Mouse (Mus musculus): ENCODE measurements around the gene Csrnp1. TPM values are rescaled to one million over a fixed set of nuclear protein-coding genes. Genes with fewer than 3 reads are reported as not detected.

Gene Csrnp1
- polyA plus RNA-seq, 1 experiment from 2014 or later: 1.9 TPM

DNA sequence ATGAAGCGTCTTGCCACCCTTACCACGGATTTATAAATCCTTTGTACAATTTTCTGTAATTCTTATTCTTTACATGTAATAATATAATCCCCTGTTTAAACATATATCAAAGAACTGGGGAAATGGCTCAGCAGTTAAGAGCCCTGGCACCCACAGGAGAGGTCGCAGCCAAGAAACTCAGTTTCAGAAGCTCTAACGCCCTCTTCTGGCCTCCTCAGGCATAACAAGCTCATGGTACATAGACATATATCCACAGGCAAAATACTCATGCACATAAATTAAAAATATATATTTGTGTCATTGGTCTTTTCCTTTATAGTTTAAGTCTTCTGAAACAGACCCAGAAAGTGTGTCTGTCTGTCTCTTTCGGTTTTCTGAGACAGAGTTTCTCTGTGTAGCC, 9.8 kb downstream of the Csrnp1 start:
- H3K4me3 ChIP-seq (ENCODE audit: low read length): no peak overlapping the region
- no peaks in the 10 kb centered on the region for H3K27me3 ChIP-seq (ENCODE audit: control insufficient read depth, insufficient read depth, low read length)
- H3K36me3 ChIP-seq (ENCODE audit: control insufficient read depth, insufficient read depth, low read length): peaks cover 35% of the 10 kb centered on the region
- no peak for ATAC-seq (ENCODE audit: low FRiP score, low TSS enrichment)
- WGBS: 85% methylated on average over 5 of the region's 5 CpGs
- no peak overlapping the region for H3K27ac ChIP-seq (ENCODE audit: low read depth, low read length)
- H3K4me1 ChIP-seq (ENCODE audit: control insufficient read depth, insufficient read depth, low read length): peaks cover 28% of the 10 kb centered on the region
- H3K9me3 ChIP-seq (ENCODE audit: control insufficient read depth, low read length): no peaks in the 10 kb centered on the region
- H3K9ac ChIP-seq (ENCODE audit: low read depth, low read length): no peak overlapping the region
- H3K4me2 ChIP-seq (replicated peaks; ENCODE audit: low read depth, low read length): no peak overlapping the region

DNA sequence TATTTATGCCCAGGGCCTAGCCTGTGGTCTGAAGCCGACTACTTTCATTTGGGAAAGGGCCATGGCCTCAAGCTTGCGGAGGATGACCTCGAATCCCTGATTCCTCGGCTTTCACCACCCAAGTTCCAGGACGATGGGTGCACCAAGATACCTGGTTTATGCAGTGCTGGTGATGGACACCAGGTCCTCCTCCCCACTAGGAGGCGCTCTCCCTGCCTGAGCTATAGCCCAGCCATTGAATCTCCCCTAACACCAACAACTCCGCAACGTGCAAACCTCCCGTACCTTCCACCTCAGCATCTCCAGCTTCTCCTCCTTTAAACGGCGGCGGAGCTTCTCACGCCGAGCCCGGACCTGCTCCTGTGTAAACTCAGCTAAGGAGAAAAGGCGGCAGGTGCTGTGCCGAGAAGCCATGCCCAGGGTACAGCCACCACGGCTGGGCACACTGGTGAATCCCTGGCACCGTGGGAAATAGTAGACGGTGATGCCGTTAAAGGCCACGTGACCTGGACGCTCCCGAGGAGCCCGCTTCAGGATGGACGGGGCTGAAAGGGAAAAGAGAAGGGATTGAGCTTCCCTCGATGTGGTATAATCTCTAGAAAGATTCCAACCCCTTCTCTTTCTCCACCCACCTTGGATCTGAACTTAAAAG, 10.5 kb downstream of the Csrnp1 start:
- H3K4me1 ChIP-seq (ENCODE audit: control insufficient read depth, insufficient read depth, low read length): peaks cover 28% of the 10 kb centered on the region
- no peak overlapping the region for H3K27ac ChIP-seq (ENCODE audit: low read depth, low read length)
- no peak for ATAC-seq (ENCODE audit: low FRiP score, low TSS enrichment)
- no peak overlapping the region for H3K4me3 ChIP-seq (ENCODE audit: low read length)
- H3K27me3 ChIP-seq (ENCODE audit: control insufficient read depth, insufficient read depth, low read length): no peaks in the 10 kb centered on the region
- H3K9ac ChIP-seq (ENCODE audit: low read depth, low read length): no peak overlapping the region
- 92% methylated on average over 27 of the region's 27 CpGs for WGBS
- H3K9me3 ChIP-seq (ENCODE audit: control insufficient read depth, low read length): no peaks in the 10 kb centered on the region
- H3K36me3 ChIP-seq (ENCODE audit: control insufficient read depth, insufficient read depth, low read length): peaks cover 35% of the 10 kb centered on the region
- no peak overlapping the region for H3K4me2 ChIP-seq (replicated peaks; ENCODE audit: low read depth, low read length)

DNA sequence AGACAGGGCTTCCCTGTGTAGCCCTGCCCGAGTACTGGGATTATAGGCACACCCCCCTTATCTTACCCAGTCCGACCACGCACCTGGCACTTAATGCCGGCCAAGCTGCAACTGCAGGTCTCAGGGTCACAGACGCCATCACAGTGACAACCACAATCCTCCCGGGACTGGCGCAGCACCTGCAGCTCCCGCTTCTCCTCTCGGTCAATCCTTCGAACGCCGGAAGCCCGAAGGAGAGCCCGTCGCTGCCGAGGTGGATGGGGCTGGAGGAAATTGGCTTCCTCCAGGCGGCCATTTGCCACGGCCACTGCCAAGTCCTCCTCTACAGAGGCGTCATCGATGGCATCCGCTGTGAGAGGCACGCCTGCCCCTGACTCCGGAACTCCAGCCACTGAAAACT, 11.2 kb downstream of the Csrnp1 start:
- Histone ChIP-seq H3K27me3 (ENCODE audit: control insufficient read depth, insufficient read depth, low read length) (no peaks in the 10 kb centered on the region), H3K9me3 (ENCODE audit: control insufficient read depth, low read length) (no peaks in the 10 kb centered on the region), H3K4me3 (ENCODE audit: low read length) (no peak overlapping the region), H3K36me3 (ENCODE audit: control insufficient read depth, insufficient read depth, low read length) (peaks cover 35% of the 10 kb centered on the region), H3K4me1 (ENCODE audit: control insufficient read depth, insufficient read depth, low read length) (peaks cover 24% of the 10 kb centered on the region), H3K4me2 (replicated peaks; ENCODE audit: low read depth, low read length) (no peak overlapping the region), H3K27ac (ENCODE audit: low read depth, low read length) (no peak overlapping the region), H3K9ac (ENCODE audit: low read depth, low read length) (no peak overlapping the region)
- ATAC-seq (ENCODE audit: low FRiP score, low TSS enrichment): no peak
- 92% methylated on average over 23 of the region's 23 CpGs for WGBS

DNA sequence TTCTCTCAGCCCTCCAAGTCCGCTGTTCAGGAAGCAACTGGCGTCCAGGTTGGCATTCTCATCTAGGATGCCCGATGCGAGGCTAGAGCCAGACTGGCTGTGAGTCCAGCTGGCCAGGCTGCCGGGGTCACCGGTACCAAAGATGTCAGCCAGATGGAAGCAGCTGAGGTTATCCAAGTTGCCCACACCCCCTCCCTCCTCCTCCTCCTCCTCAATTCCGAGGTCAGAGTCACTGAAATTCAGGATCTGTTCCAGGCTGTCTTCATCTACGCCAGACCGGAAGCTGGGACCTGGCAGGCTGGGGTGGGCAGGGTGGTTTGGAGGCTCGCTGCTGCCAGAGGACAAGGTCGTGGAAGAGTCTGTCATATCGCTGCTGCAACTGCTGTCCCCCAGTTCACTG, 11.9 kb downstream of the Csrnp1 start:
- Histone ChIP-seq H3K4me1 (ENCODE audit: control insufficient read depth, insufficient read depth, low read length) (peaks cover 17% of the 10 kb centered on the region), H3K27ac (ENCODE audit: low read depth, low read length) (no peak overlapping the region), H3K9ac (ENCODE audit: low read depth, low read length) (no peak overlapping the region), H3K36me3 (ENCODE audit: control insufficient read depth, insufficient read depth, low read length) (peaks cover 35% of the 10 kb centered on the region), H3K4me3 (ENCODE audit: low read length) (no peak overlapping the region), H3K27me3 (ENCODE audit: control insufficient read depth, insufficient read depth, low read length) (no peaks in the 10 kb centered on the region), H3K9me3 (ENCODE audit: control insufficient read depth, low read length) (no peaks in the 10 kb centered on the region), H3K4me2 (replicated peaks; ENCODE audit: low read depth, low read length) (no peak overlapping the region)
- WGBS: 91% methylated on average over 12 of the region's 12 CpGs
- no peak for ATAC-seq (ENCODE audit: low FRiP score, low TSS enrichment)

DNA sequence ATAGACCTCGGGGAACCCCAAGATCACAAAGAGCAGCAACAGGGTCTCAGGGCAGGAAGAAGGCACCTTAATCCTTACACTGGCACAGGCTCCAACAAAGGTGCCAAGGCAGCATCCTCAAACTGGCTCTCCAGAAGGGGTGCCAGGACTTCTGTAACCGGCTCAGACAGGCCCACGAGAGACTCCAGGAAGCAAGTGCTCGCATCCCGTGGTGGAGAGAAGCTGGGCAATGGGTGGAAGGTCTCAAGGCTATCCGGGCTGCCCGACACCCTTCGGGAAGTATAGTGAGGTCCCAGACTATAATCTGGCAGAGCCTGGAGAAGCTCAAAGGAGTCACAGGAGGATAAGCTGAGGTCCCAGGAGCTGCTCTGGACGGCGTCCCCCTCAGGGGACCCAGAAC, 12.3 kb downstream of the Csrnp1 start:
- peaks cover 13% of the 10 kb centered on the region for H3K4me1 ChIP-seq (ENCODE audit: control insufficient read depth, insufficient read depth, low read length)
- no peak overlapping the region for H3K4me3 ChIP-seq (ENCODE audit: low read length)

DNA sequence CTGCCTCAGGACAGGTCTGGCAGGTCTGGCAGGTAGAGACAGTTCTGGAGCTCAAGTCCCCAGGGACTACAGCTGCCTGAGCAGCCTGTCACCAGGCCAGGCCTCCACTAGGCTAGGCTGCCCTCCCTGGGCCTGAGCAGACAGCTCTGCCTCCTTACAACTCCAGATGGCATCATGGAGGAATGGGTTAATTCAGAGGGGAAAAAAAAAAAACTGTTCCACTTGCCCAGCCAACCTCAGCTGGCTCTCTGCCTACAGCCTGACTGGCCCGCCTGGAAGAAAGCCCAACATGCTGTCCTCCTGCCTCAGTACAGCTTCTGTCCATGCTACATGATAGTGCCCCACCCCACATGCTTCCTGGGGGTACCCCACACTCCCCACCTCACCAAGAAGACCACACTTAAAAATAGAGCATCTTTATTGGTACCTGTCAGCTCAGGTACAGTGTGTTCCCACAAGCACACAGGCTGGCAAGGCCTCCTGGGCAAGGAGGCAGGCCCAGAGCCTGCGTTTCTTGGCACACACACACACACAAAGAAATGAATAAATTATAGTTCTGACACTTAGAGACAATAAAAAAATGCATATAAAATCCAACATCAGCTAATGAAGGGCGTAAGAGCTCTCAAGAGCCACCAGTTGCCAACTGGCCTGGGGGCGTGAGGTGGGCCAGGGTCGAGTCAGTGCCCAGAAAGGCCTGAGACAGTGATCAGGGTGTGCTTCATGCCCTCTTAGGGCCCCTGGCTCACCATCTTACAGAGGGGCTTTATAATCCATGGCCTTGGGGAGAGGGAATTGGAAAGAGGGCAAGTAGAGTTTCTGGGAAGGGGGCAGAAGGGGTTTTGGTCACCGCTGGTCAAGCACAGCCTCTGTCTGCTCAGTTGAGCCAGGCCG, 13.4 kb downstream of the Csrnp1 start:
- peaks cover 35% of the 10 kb centered on the region for H3K36me3 ChIP-seq (ENCODE audit: control insufficient read depth, insufficient read depth, low read length)
- 79% methylated on average over 7 of the region's 7 CpGs for WGBS
- no peak overlapping the region for H3K27ac ChIP-seq (ENCODE audit: low read depth, low read length)
- no peaks in the 10 kb centered on the region for H3K9me3 ChIP-seq (ENCODE audit: control insufficient read depth, low read length)
- no peak overlapping the region for H3K9ac ChIP-seq (ENCODE audit: low read depth, low read length)
- no peak overlapping the region for H3K4me3 ChIP-seq (ENCODE audit: low read length)
- H3K4me1 ChIP-seq (ENCODE audit: control insufficient read depth, insufficient read depth, low read length): peaks cover 5% of the 10 kb centered on the region; the same call in 1 of the 2 replicates
- H3K27me3 ChIP-seq (ENCODE audit: control insufficient read depth, insufficient read depth, low read length): no peaks in the 10 kb centered on the region
- no peak overlapping the region for H3K4me2 ChIP-seq (replicated peaks; ENCODE audit: low read depth, low read length)
- ATAC-seq (ENCODE audit: low FRiP score, low TSS enrichment): no peak

More for the DNA sequence above, 12.3 kb downstream of the Csrnp1 start:
- Histone ChIP-seq H3K27me3 (ENCODE audit: control insufficient read depth, insufficient read depth, low read length) (no peaks in the 10 kb centered on the region), H3K4me2 (replicated peaks; ENCODE audit: low read depth, low read length) (no peak overlapping the region), H3K9ac (ENCODE audit: low read depth, low read length) (no peak overlapping the region), H3K9me3 (ENCODE audit: control insufficient read depth, low read length) (no peaks in the 10 kb centered on the region), H3K36me3 (ENCODE audit: control insufficient read depth, insufficient read depth, low read length) (peaks cover 35% of the 10 kb centered on the region), H3K27ac (ENCODE audit: low read depth, low read length) (no peak overlapping the region)
- no peak for ATAC-seq (ENCODE audit: low FRiP score, low TSS enrichment)
- 93% methylated on average over 10 of the region's 10 CpGs for WGBS

DNA sequence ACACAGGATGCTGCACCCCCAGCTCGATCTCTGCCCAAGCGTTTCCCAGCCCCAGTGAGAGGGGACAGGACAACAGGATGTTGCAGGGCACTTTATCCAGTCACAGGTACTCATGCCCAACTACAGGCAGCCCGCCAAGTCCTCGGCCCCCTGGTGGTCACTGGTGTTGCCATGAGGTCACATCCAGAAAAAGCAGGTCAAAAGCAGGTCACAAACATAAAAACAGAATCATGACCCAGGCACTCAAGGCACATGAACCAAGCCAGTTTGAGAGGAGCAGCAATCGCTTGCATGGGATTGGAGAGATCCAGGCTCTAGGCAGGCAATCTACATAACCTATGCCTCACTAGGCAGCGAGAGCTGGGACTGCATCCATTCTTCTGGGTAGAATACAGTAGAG, 14.2 kb downstream of the Csrnp1 start:
- Histone ChIP-seq H3K27me3 (ENCODE audit: control insufficient read depth, insufficient read depth, low read length) (no peaks in the 10 kb centered on the region), H3K4me1 (ENCODE audit: control insufficient read depth, insufficient read depth, low read length) (peaks cover 5% of the 10 kb centered on the region; the same call in 1 of the 2 replicates), H3K9ac (ENCODE audit: low read depth, low read length) (no peak overlapping the region), H3K36me3 (ENCODE audit: control insufficient read depth, insufficient read depth, low read length) (peaks cover 33% of the 10 kb centered on the region), H3K4me3 (ENCODE audit: low read length) (no peak overlapping the region), H3K4me2 (replicated peaks; ENCODE audit: low read depth, low read length) (no peak overlapping the region), H3K27ac (ENCODE audit: low read depth, low read length) (no peak overlapping the region), H3K9me3 (ENCODE audit: control insufficient read depth, low read length) (no peaks in the 10 kb centered on the region)
- WGBS: 36% methylated on average over 6 of the region's 6 CpGs
- ATAC-seq (ENCODE audit: low FRiP score, low TSS enrichment): peak; percentile 23; the same call in 1 of the 2 replicates

DNA sequence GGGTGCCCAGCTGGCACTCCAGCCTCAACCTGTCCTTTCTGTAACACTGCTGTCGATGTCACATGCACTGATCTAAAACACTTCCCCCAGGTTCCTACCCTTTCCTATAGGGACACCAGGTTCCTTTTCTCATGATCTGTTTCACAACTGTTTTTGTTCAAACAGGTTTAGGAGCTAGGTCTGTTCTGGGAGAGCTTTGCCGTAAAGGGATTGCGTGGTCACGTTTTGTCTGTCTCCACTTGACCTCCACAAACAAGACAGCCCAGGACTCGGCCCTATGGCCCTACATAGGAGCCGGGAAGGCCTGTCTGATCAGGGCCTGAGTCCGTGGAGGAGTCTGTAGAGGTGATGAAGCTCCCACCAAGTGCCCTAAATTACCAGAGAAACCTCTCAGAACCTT, 14.6 kb downstream of the Csrnp1 start:
- Histone ChIP-seq H3K9me3 (ENCODE audit: control insufficient read depth, low read length) (no peaks in the 10 kb centered on the region), H3K4me3 (ENCODE audit: low read length) (no peak overlapping the region), H3K4me2 (replicated peaks; ENCODE audit: low read depth, low read length) (no peak overlapping the region), H3K27me3 (ENCODE audit: control insufficient read depth, insufficient read depth, low read length) (no peaks in the 10 kb centered on the region), H3K4me1 (ENCODE audit: control insufficient read depth, insufficient read depth, low read length) (peaks cover 5% of the 10 kb centered on the region; the same call in 1 of the 2 replicates), H3K36me3 (ENCODE audit: control insufficient read depth, insufficient read depth, low read length) (peaks cover 31% of the 10 kb centered on the region), H3K9ac (ENCODE audit: low read depth, low read length) (no peak overlapping the region), H3K27ac (ENCODE audit: low read depth, low read length) (no peak overlapping the region)
- ATAC-seq (ENCODE audit: low FRiP score, low TSS enrichment): no peak
- WGBS: 74% methylated on average over 7 of the region's 7 CpGs

All from kidney, embryonic 14.5 days (tissue).